Mouse (Mus musculus) midbrain, embryonic 13.5 days (tissue): ENCODE measurements around the gene Pecam1. TPM values are rescaled to one million over a fixed set of nuclear protein-coding genes. Genes with fewer than 3 reads are reported as not detected.
"Not testable (repeated sequence)": the region's sequence is repeated elsewhere in the genome, so short reads cannot be mapped to it uniquely, and the experiment has no call there.

Experiments
- ATAC-seq: fragments of 200-750 bp; cut with Nextera tagmentation; 2 replicates; pipeline ENCODE4 v1.8.0; 2017; ENCODE audit warnings: mild to moderate bottlenecking, moderate TSS enrichment, moderate library complexity
- H3K27ac ChIP-seq: fragments of 300-500 bp; sonication (generic); 2 replicates; pipeline ENCODE4 v1.5.1; 2015; ENCODE audit warnings: inconsistent platforms, mild to moderate bottlenecking, moderate library complexity
- H3K27me3 ChIP-seq: fragments of 300-500 bp; sonication (generic); 2 replicates; pipeline ENCODE4 v1.6.1; 2015; ENCODE audit warnings: mild to moderate bottlenecking, inconsistent platforms
- H3K36me3 ChIP-seq: fragments of 300-500 bp; sonication (generic); 2 replicates; pipeline ENCODE4 v1.6.1; 2015; ENCODE audit warnings: mild to moderate bottlenecking, inconsistent platforms
- H3K4me1 ChIP-seq: fragments of 300-500 bp; sonication (generic); replicated peaks from 2 replicates; pipeline ENCODE4 v1.6.1; 2015; ENCODE audit warnings: inconsistent platforms
- H3K4me2 ChIP-seq: fragments of 300-500 bp; sonication (generic); replicated peaks from 2 replicates; pipeline ENCODE4 v1.6.1; 2015; ENCODE audit warnings: moderate library complexity, mild to moderate bottlenecking, inconsistent platforms
- H3K4me3 ChIP-seq: fragments of 300-500 bp; sonication (generic); replicated peaks from 2 replicates; pipeline ENCODE4 v1.5.1; 2015; ENCODE audit warnings: mild to moderate bottlenecking, inconsistent platforms
- H3K9ac ChIP-seq: fragments of 300-500 bp; sonication (generic); replicated peaks from 2 replicates; pipeline ENCODE4 v1.6.1; 2015; ENCODE audit warnings: mild to moderate bottlenecking, inconsistent platforms
- H3K9me3 ChIP-seq: fragments of 300-500 bp; sonication (generic); 2 replicates; pipeline ENCODE4 v1.6.1; 2016; ENCODE audit warnings: mild to moderate bottlenecking, inconsistent platforms
- WGBS: fragments of 180-500 bp; shearing (Covaris S2); methylation state at CpG from one replicate; pipeline ENCODE4 v1.1.7; 2015; 5-methylcytosine and 5-hydroxymethylcytosine counted together
- polyA plus RNA-seq: library from polyadenylated mRNA; unstranded; fragments of >200 nt; fragmentation: Nextera tagmentation; extraction: Ambion mirVana; gene quantifications from 2 replicates; pipeline ENCODE4 v1.2.1, GENCODE M21; 2015

The Pecam1 gene
- polyA plus RNA-seq, 1 experiment from 2014 or later: 15.8 TPM

DNA sequence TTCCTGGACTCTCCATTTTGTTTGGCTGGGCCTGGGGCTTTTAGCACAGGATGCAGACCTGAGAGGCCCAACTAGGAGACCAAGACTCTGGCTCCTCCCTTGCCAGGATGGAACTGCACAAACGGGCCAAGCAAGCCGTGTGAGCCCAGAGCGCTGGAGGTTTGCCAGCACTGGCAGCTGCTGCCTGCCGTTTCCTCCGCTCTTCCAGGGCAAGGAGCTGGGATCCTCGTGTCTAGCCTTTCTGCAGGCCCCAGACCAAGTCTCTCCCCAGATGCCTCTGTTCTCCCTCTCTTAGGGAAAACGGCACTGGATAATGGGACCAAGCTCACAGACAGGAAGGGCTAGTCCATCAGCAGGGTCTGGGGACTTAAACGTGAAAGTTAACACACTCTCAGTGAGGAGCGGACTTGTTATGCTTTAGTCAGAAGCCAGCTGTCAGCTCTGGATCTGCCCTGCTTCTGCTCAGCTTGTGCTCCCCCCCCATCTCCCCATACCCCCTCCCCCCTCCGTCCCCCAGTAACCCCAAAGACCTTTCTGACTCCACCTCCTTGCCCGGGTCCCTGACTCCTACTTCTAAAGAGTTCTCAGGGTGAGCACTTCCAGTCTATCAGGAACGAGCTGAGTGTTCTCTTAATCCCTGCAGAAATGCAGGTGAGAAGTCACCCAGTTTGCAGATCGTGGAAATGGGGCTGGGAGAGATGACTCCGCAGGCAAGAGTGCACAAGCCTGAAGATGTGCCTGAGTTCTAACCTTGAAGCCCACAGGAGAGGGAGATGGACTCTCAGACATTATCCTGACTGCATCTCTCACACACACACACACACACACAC, 92.2 kb downstream of the Pecam1 start:
- peaks cover 29% of the 10 kb centered on the region for H3K4me1 ChIP-seq
- peak overlapping the region; percentile 41; the same call in 1 of the 2 replicates for H3K9ac ChIP-seq
- H3K4me2 ChIP-seq: no peak overlapping the region
- H3K27me3 ChIP-seq: no peaks in the 10 kb centered on the region
- ATAC-seq: peak; percentile 84
- peak overlapping the region; percentile 64 for H3K27ac ChIP-seq
- H3K9me3 ChIP-seq: no peaks in the 10 kb centered on the region
- no peak overlapping the region for H3K4me3 ChIP-seq
- no peaks in the 10 kb centered on the region for H3K36me3 ChIP-seq
- whole genome bisulfite sequencing: 22% methylated on average over 14 of the region's 14 CpGs

DNA sequence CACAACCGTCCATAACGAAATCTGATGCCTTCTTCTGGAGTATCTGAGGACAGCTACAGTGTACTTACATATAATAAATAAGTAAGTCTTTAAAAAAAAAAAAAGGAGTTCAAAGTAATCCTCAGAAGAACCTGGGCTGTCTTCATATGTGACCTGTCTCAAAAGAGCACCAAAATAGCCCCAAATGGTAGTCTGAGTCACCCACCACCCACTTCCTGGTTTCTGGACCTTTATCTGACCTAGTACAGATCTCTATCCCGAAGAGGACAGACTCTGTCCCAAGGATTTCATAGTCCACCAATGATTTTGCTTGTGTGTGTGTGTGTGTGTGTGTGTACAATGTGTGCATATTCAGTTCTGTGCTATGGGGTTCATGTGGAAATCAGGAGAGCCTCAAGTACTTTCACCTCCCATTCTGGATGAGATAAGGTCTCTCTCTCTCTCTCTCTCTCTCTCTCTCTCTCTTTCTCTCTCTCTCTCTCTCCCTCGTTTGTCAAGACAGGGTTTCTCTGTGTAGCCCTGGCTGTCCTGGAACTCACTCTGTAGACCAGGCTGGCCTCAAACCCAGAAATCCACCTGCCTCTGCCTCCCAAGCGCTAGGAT, 93.4 kb downstream of the Pecam1 start:
- not testable (repeated sequence) for H3K4me2 ChIP-seq, ATAC-seq, H3K9me3 ChIP-seq, H3K4me3 ChIP-seq, H3K9ac ChIP-seq, H3K36me3 ChIP-seq, H3K27me3 ChIP-seq, H3K27ac ChIP-seq
- peaks cover 29% of the 10 kb centered on the region for H3K4me1 ChIP-seq
- 83% methylated on average over 5 of the region's 5 CpGs for WGBS

DNA sequence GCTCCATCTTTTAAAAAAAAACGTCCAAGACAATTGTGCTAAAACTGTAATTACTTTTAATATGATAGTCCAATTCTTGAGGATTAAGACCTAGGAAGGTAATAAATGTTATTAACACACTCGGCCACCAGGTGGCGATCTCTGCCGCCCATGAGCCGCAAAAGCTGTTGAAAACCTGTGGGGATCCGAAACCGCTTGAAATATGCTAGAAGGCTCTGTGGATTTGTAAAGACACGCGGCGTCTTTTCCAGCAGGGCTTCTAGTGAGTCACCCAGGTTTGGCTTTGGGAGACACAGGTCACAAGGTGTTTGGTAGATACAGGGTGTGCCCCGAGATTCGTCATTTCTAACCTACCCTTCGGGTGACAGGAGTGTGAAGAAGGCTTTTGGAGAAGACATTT, 102.1 kb downstream of the Pecam1 start:
- Histone ChIP-seq H3K4me1 (no peaks in the 10 kb centered on the region), H3K27me3 (no peaks in the 10 kb centered on the region), H3K27ac (no peak overlapping the region), H3K9me3 (no peaks in the 10 kb centered on the region), H3K4me2 (no peak overlapping the region), H3K36me3 (no peaks in the 10 kb centered on the region), H3K4me3 (no peak overlapping the region), H3K9ac (no peak overlapping the region)
- no peak for ATAC-seq
- WGBS: 25% methylated on average over 13 of the region's 13 CpGs

DNA sequence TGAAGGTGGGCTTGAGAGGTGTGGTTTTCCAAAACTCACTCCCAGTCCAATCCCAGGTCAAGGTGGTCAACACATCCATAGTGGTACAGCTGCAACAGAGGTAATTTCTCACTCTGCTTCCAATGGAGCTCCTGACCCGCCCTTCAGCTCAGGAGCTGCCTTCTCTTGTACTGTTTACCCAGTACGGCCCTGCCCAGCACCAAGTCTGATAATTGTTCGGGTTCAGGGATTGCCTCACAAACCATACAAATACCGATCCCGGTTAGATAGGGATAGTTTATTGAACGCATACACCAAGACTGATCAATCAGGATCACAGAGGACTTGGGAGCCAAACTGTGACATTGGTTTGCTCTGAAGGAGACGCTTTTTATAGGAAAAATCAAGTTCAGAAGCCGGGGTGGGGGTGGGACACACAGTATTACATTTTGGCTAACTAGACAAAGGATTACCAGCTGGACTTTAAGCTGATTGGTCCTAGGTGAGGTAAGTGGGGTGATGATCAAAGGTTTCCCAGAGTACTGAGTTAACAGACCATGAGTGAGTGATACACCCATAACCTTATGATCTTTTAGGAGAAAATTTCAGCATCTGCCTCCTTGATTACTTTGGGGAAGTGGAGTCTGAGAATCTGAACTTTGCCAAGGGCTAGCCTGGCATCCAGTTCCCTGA, 107.3 kb downstream of the Pecam1 start:
- WGBS: 77% methylated on average over 8 of the region's 8 CpGs

DNA sequence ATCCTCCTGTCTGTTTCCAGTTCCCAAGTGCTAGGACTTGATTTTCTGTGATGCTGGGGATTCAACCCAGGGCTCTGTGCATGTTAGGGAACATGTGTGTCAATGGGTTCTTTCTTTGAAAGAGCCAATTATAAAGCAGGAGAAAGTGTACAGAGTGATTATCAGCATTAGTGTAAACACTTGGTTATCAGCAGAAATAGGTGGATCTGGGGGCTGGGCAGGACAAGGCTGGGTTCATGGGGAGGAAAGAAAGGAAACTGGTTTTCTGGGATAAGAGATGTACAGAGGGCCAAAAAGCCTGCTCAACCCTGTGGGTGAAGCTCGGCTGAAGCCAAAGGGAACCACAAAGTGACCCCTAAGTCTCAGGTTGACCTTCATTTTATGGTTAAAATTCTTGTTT, 108.8 kb downstream of the Pecam1 start:
- 96% methylated on average over 1 of the region's 1 CpGs for WGBS

More for the DNA sequence above, 107.3 kb downstream of the Pecam1 start:
- H3K9ac ChIP-seq: no peak overlapping the region
- no peak overlapping the region for H3K4me3 ChIP-seq
- peaks cover 17% of the 10 kb centered on the region; the same call in 1 of the 2 replicates for H3K4me1 ChIP-seq
- H3K4me2 ChIP-seq: no peak overlapping the region
- no peaks in the 10 kb centered on the region for H3K9me3 ChIP-seq
- ATAC-seq: no peak
- no peaks in the 10 kb centered on the region for H3K36me3 ChIP-seq
- no peaks in the 10 kb centered on the region; the same call in 1 of the 2 replicates for H3K27me3 ChIP-seq
- H3K27ac ChIP-seq: no peak overlapping the region

DNA sequence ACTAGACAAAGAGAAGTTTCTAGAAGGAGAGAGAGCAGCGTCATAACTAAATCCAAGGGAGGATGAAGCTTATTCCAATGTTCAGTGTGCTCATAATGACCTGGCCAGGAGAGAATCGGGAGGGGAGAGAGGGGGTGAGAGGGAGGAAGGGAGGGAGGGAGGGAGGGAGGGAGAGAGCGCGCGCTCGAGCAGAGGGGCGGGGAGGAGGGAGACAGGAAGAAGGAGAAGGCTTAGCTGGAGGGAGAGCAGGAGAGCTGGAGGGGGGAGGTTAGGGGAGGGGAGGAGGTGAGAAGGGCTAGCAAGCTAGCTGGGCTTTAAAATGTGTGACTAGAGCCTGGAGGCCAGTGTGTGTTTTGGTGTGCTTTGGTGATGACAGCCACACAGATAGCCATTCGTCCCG, 110.4 kb downstream of the Pecam1 start:
- H3K4me3 ChIP-seq: no peak overlapping the region
- no peak overlapping the region for H3K4me2 ChIP-seq
- H3K36me3 ChIP-seq: no peaks in the 10 kb centered on the region
- ATAC-seq: no peak
- H3K9me3 ChIP-seq: no peaks in the 10 kb centered on the region
- H3K4me1 ChIP-seq: peaks cover 22% of the 10 kb centered on the region; the same call in 1 of the 2 replicates
- H3K9ac ChIP-seq: no peak overlapping the region
- WGBS: 32% methylated on average over 9 of the region's 9 CpGs
- H3K27ac ChIP-seq: no peak overlapping the region
- no peaks in the 10 kb centered on the region; the same call in 1 of the 2 replicates for H3K27me3 ChIP-seq

More for the DNA sequence above, 108.8 kb downstream of the Pecam1 start:
- Histone ChIP-seq H3K4me1 (peaks cover 22% of the 10 kb centered on the region; the same call in 1 of the 2 replicates), H3K9ac (no peak overlapping the region), H3K27me3 (no peaks in the 10 kb centered on the region; the same call in 1 of the 2 replicates), H3K4me2 (no peak overlapping the region), H3K27ac (no peak overlapping the region), H3K4me3 (no peak overlapping the region), H3K36me3 (no peaks in the 10 kb centered on the region), H3K9me3 (no peaks in the 10 kb centered on the region)
- no peak for ATAC-seq

DNA sequence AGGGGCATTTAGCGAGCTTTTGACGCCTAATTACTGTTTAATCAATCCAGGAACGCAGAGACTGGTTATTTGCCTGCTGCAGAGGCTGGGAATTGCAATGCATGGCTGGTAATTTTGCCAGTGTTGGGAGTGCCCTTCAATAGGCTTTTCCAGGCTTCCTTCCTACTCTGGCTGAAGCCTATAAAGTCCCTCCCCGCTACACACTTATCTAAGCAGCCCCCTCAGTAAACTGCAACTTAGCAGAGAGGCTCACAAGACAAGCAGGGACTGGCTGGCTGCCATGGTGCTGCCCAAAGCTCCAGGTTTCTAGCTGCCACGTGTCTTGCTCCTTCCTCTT, 111.1 kb downstream of the Pecam1 start:
- Histone ChIP-seq H3K4me3 (no peak overlapping the region), H3K9me3 (no peaks in the 10 kb centered on the region), H3K27me3 (no peaks in the 10 kb centered on the region; the same call in 1 of the 2 replicates), H3K9ac (no peak overlapping the region), H3K4me2 (no peak overlapping the region), H3K27ac (no peak overlapping the region), H3K4me1 (peaks cover 22% of the 10 kb centered on the region; the same call in 1 of the 2 replicates), H3K36me3 (no peaks in the 10 kb centered on the region)
- 21% methylated on average over 5 of the region's 5 CpGs for WGBS
- ATAC-seq: no peak

DNA sequence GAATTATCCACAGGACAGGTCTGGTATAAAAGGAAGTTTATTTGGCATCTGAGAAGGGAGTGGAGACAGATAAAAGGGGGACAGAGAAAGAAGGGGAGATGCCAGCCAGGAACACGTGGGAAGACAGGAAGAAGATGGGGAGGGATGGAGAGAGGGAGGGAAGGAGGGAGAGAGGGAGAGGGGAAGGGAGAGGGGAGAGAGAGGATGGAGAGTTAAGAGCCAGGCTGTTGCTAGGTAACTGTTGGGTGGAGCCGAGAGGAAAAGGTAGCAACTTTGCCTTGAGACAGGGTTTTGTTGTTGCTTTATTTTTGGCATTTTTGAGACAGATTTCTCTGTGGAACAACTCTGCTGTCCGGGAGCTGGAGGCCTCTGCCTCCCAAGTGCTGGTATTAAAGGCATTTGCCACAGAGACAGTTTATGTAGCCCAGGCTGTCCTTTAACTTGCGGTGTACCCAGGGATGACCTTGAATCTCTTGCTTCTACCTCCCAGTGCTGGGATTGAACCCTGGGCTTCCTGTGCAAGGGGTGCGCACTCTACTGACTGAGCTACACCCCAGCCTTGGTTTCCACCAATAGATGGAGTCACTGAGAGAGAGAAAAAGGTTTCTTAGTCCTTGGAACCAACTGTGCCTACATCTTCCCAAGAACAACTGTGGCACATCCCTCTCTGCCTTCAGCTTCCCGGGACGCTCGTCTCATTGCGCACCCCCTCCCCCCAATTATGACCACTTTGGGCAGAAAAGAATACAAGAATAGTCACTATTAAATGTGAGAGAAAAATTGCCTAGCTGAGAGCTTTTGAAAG, 111.7 kb downstream of the Pecam1 start:
- ATAC-seq: no peak
- Histone ChIP-seq H3K27ac (no peak overlapping the region), H3K4me3 (no peak overlapping the region), H3K27me3 (no peaks in the 10 kb centered on the region; the same call in 1 of the 2 replicates), H3K9me3 (no peaks in the 10 kb centered on the region), H3K4me2 (no peak overlapping the region), H3K4me1 (peaks cover 22% of the 10 kb centered on the region; the same call in 1 of the 2 replicates), H3K9ac (no peak overlapping the region), H3K36me3 (no peaks in the 10 kb centered on the region)
- 31% methylated on average over 9 of the region's 9 CpGs for WGBS

DNA sequence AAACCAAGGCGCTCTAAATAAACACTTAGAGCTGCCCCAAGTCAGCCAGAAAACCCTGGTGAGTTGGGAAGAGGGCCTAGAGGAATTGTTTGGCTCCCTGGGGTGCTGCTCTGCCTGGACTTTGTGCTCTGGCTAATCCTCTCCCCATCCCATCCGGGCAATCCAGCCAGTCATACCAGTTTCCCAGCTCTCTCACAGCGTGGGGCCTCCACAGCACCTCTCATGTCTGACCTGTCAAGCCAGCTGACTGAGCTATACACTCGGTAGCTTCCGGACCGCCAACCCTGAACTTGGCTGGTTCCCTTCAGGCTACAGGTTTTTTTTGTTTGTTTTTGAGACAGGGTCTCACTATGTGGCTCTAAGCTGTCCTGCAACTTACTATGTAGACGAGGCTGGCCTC, 112.7 kb downstream of the Pecam1 start:
- Histone ChIP-seq H3K4me1 (peaks cover 22% of the 10 kb centered on the region; the same call in 1 of the 2 replicates), H3K27ac (no peak overlapping the region), H3K9ac (no peak overlapping the region), H3K27me3 (no peaks in the 10 kb centered on the region; the same call in 1 of the 2 replicates), H3K9me3 (peaks cover 4% of the 10 kb centered on the region; the same call in 1 of the 2 replicates), H3K36me3 (no peaks in the 10 kb centered on the region), H3K4me3 (no peak overlapping the region), H3K4me2 (no peak overlapping the region)
- WGBS: 8% methylated on average over 7 of the region's 7 CpGs
- ATAC-seq: no peak

DNA sequence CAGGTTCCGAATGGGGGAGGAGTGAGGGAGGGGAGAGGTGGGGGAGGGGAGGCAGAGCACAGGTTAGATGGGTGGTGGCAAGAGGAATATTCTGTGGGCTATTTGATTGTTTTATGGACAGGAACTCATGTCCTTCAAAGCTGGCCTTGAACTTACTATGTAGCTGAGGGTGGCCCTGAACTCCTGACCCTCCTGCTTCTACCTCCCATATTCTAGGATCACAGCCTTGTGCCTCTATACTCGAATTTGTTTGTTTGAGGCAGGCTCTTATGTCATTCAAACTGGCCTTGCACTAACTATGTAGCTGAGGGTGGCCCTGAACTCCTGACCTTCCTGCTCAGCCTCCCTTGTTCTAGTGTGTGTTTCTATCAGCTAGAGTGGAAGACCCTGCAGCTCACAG, 114.5 kb downstream of the Pecam1 start:
- no peak overlapping the region for H3K4me3 ChIP-seq
- H3K4me1 ChIP-seq: peaks cover 22% of the 10 kb centered on the region; the same call in 1 of the 2 replicates
- no peak for ATAC-seq

DNA sequence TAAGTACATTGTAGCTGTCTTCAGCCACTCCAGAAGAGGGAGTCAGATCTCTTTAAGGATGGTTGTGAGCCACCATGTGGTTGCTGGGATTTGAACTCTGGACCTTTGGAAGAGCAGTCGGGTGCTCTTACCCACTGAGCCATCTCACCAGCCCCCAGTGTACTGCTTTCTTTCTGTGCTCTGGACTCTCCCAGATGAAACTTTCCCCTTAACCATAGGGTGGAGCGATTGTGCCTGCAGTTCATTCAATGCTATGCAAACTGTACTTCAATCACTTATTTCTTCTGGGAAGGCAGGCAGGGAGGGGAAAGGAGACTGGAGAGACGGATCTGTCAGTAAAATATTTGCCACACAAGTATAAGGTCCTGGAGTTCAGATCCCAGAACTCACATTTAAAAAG, 116.3 kb downstream of the Pecam1 start:
- H3K9ac ChIP-seq, ATAC-seq, H3K4me3 ChIP-seq, H3K27ac ChIP-seq, H3K36me3 ChIP-seq, H3K27me3 ChIP-seq, H3K4me2 ChIP-seq: not testable (repeated sequence)
- WGBS: 94% methylated on average over 3 of the region's 3 CpGs
- peaks cover 11% of the 10 kb centered on the region for H3K9me3 ChIP-seq
- H3K4me1 ChIP-seq: peaks cover 15% of the 10 kb centered on the region; the same call in 1 of the 2 replicates

More for the DNA sequence above, 114.5 kb downstream of the Pecam1 start:
- Histone ChIP-seq H3K9me3 (peaks cover 11% of the 10 kb centered on the region), H3K27ac (no peak overlapping the region), H3K4me2 (no peak overlapping the region), H3K27me3 (no peaks in the 10 kb centered on the region; the same call in 1 of the 2 replicates), H3K9ac (no peak overlapping the region), H3K36me3 (no peaks in the 10 kb centered on the region)
- WGBS: 66% methylated on average over 2 of the region's 2 CpGs
